Mouse (Mus musculus): ENCODE data around the gene Cdk9.

DNA sequence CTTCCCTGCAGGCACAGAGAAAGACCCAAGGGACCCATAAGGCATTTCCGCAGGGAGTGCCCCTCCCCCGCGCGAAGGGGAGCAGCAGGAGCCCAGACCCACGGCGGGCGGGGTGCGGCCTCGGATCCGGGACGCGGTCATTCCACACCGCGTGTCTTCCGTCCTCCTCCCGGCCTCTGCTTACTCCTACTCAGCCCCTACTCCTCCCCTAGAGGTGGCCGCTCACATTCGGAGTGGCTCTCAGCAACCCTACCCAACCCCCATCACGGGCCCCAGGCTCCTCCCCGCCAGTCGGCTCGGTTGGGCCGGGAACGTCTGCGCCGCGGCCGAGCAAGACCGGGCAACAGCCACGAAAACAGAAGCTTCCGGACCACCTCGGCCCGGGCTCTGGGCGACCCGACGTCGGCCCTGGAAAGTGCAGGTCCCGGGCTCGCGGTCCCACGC, 746 bp downstream of the Cdk9 start:
- TF ChIP-seq CHD2 (IDR thresholded peaks at IDR 0.05; ENCODE audit: low read depth, low read length) (no peak), ZC3H11A (IDR thresholded peaks at IDR 0.05; ENCODE audit: borderline replicate concordance, low read depth, low read length) (no peak), ZNF384 (IDR thresholded peaks at IDR 0.05; ENCODE audit: low read depth, low read length) (no peak), HCFC1 (IDR thresholded peaks at IDR 0.05; ENCODE audit: borderline replicate concordance, insufficient read depth, low read length) (no peak)
